Mouse (Mus musculus) spleen, adult 2 months (tissue): ENCODE data around the gene Sbk1. TPM values are rescaled to one million over a fixed set of nuclear protein-coding genes. Genes with fewer than 3 reads are reported as not detected.
"Not testable (repeated sequence)": the region's sequence is repeated elsewhere in the genome, so short reads cannot be mapped to it uniquely, and the experiment has no call there.

Source experiments
- DNase-seq, 2 experiments: peaks; one replicate each; pipeline versions ENCODE4 v3.0.0 to v3.0.0-alpha.2; 2012 to 2021; ENCODE audit warnings: low spot score in 2 of 2, low read depth in 1 of 2
- H3K27ac ChIP-seq: fragments of 200-500 bp; 2 replicates; pipeline ENCODE4 v1.5.1; 2012; ENCODE audit warnings: low read length, inconsistent platforms; ENCODE audit not compliant: insufficient read depth
- H3K27me3 ChIP-seq: fragments of 200-500 bp; 2 replicates; pipeline ENCODE4 v1.6.1; 2012; ENCODE audit warnings: mild to moderate bottlenecking, moderate library complexity, low read length, inconsistent platforms; ENCODE audit not compliant: control insufficient read depth, insufficient read depth
- H3K36me3 ChIP-seq: fragments of 200-500 bp; 2 replicates; pipeline ENCODE4 v1.6.1; 2012; ENCODE audit warnings: mild to moderate bottlenecking, low read length, inconsistent platforms; ENCODE audit not compliant: control insufficient read depth, insufficient read depth
- H3K4me1 ChIP-seq: fragments of 200-500 bp; 2 replicates; pipeline ENCODE4 v1.6.1; 2011; ENCODE audit warnings: inconsistent platforms; ENCODE audit not compliant: control insufficient read depth, insufficient read depth, insufficient read length
- H3K4me3 ChIP-seq: fragments of 200-500 bp; 2 replicates; pipeline ENCODE4 v1.5.1; 2011; ENCODE audit warnings: mild to moderate bottlenecking, inconsistent platforms; ENCODE audit not compliant: insufficient read depth, insufficient read length; ENCODE audit errors: extremely low read depth
- CTCF ChIP-seq: fragments of 200-500 bp; IDR thresholded peaks from 2 replicates; pipeline ENCODE4 v1.5.1; 2011; ENCODE audit warnings: mild to moderate bottlenecking, inconsistent platforms; ENCODE audit not compliant: insufficient read depth, insufficient read length, insufficient replicate concordance; ENCODE audit errors: extremely low read depth
- POLR2A ChIP-seq: fragments of 200-500 bp; IDR thresholded peaks from 2 replicates; pipeline ENCODE4 v1.6.1; 2011; ENCODE audit warnings: low read depth, low read length, inconsistent platforms
- WGBS: fragments of 180-500 bp; shearing (Covaris S2); methylation state at CpG from one replicate; pipeline ENCODE4 v1.1.7; 2018; 5-methylcytosine and 5-hydroxymethylcytosine counted together
- polyA plus RNA-seq: library from polyadenylated mRNA; depleted of rRNA; stranded (reverse); fragments of >200 nt; gene quantifications from 2 replicates; pipeline ENCODE4 v1.2.3, GENCODE M21; 2012

Sbk1 gene
- polyA plus RNA-seq, 1 experiment, result 73.4 TPM

DNA sequence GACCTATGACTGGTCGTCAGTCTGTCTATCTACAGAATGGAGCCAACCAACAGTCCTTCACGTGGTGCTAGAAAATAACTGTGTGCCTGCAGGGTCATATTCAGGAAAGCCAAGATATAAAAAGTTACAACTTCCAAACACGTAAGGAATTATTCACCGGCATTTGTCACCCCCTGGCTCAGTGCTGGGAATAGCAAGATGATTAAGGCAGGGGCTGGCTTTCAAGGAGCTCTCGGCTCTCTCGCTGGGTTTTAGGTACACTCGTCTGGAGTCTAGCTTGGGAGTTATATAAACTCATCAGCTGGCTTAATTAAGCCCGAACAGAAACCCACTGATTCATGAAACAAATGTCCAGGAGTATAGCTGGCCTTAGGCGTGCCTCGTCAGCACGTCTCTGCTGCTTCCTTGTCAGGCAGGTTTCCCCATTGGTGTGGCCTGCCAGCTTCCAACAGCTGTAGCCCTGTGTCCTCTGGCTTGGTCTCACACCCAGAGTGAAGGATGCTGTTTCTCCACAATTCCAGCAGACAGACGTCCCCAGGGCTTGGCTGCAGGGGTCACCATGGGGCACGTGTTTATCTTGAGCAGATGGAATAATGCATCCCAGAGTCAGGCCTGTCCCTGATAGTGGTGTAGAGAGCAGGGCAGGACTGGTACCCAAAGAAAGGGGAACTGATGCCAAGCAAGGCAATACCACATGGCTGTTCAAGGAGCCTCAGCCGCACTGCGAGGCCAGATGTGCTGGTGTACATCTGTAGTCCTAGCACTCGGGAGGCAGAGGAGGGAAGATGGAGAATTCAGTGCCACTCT, 9.7 kb downstream of the Sbk1 start:
- Histone ChIP-seq H3K4me3 (no peak overlapping the region), H3K27me3 (no peaks in the 10 kb centered on the region), H3K36me3 (peaks cover 8% of the 10 kb centered on the region; the same call in 1 of the 2 replicates), H3K27ac (peak overlapping the region; percentile 39), H3K4me1 (peaks cover 62% of the 10 kb centered on the region; the same call in 1 of the 2 replicates)
- 67% methylated on average over 16 of the region's 16 CpGs for WGBS
- no peak for DNase-seq
- TF ChIP-seq POLR2A (no peak), CTCF (no peak)

DNA sequence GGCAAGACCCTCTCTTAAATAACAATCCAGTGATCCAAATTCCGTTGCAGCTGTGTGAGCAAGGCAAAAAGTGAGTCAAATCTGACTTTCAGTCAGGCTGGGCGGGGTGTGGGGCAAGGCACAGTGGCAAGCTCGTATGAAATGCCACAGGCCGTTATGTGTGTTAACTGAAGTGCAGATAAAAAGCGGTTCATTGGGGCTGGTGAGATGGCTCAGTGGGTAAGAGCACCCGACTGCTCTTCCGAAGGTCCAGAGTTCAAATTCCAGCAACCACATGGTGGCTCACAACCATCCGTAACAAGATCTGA, 10.2 kb downstream of the Sbk1 start:
- H3K4me3 ChIP-seq, H3K27me3 ChIP-seq, H3K36me3 ChIP-seq, DNase-seq: not testable (repeated sequence)
- H3K27ac ChIP-seq, result peak overlapping the region; percentile 39
- H3K4me1 ChIP-seq, result peaks cover 67% of the 10 kb centered on the region; the same call in 1 of the 2 replicates
- 62% methylated on average over 8 of the region's 8 CpGs for WGBS

DNA sequence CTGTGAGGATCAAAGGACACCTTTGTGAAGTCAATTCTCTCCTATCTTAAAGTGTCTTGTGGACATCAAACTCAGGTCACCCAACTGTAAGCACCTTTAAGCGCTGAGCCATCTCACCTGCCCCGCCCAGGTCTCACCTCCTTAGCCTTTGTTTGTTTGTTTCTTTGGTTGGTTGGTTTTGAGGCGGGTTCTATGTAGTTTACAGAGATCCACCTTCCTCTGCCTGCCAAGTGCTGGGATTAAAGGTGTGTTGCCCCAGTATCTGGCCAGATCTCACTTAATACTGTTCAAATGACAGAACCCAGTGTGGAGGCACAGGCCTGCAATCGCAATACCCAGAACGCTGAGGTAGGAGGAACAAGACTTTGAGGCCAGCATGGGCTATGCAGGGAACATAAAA, 11.6 kb downstream of the Sbk1 start:
- TF ChIP-seq POLR2A (no peak), CTCF (no peak)
- H3K27me3 ChIP-seq, result no peaks in the 10 kb centered on the region
- WGBS, result 62% methylated on average over 5 of the region's 5 CpGs
- peaks cover 68% of the 10 kb centered on the region; the same call in 1 of the 2 replicates for H3K4me1 ChIP-seq
- H3K4me3 ChIP-seq, result no peak overlapping the region
- DNase-seq, result no peak
- H3K27ac ChIP-seq, result peak overlapping the region; percentile 94
- peaks cover 5% of the 10 kb centered on the region; the same call in 1 of the 2 replicates for H3K36me3 ChIP-seq

DNA sequence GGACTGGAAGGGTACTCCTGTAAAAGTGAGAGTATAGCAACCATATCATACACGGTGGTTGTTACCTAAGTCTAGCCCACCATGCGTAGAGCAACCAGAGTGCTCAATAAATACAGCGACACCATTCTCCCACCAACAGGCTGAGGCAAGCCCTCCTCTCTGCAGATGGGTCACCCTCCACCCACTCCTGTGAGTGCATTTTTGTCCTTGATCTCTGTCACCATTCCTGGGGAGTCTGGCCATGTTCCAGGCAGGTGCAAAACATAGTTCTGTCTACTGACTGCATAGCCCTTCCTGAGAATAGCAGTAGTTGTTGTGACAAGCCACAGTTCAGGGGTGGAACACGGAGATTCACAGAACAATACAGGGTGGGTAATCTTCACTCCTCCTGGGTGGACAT, 12.0 kb downstream of the Sbk1 start:
- 79% methylated on average over 4 of the region's 4 CpGs for WGBS
- peaks cover 4% of the 10 kb centered on the region; the same call in 1 of the 2 replicates for H3K36me3 ChIP-seq
- H3K4me1 ChIP-seq, result peaks cover 70% of the 10 kb centered on the region; the same call in 1 of the 2 replicates
- DNase-seq, result no peak
- TF ChIP-seq CTCF (no peak), POLR2A (no peak)
- no peak overlapping the region for H3K4me3 ChIP-seq
- H3K27me3 ChIP-seq, result no peaks in the 10 kb centered on the region
- peak overlapping the region; percentile 94 for H3K27ac ChIP-seq

DNA sequence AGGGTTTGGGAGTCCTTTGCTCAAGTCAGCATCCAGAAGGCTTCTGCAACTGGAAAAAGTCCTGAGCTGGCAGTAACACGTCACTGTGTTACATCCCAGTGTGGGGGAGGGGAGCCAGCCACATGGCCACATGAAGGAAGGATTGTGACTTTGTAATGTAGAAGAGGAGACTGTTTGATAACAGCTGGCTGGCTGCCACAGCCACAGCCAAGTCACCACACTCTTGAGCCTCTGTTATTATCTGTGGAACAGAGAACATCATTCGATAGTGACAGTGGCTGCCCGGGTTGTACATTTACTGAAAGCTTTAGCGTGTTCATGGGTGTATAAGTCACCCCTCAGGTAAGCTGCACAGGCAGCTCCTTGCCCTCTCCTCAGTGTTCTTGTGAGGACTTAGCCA, 12.4 kb downstream of the Sbk1 start:
- no peak for DNase-seq
- Histone ChIP-seq H3K4me1 (peaks cover 70% of the 10 kb centered on the region; the same call in 1 of the 2 replicates), H3K27ac (peak overlapping the region; percentile 94), H3K4me3 (peak overlapping the region; percentile 26; the same call in 1 of the 2 replicates), H3K27me3 (no peaks in the 10 kb centered on the region), H3K36me3 (peaks cover 2% of the 10 kb centered on the region; the same call in 1 of the 2 replicates)
- TF ChIP-seq CTCF (no peak), POLR2A (no peak)
- WGBS, result 24% methylated on average over 4 of the region's 4 CpGs

DNA sequence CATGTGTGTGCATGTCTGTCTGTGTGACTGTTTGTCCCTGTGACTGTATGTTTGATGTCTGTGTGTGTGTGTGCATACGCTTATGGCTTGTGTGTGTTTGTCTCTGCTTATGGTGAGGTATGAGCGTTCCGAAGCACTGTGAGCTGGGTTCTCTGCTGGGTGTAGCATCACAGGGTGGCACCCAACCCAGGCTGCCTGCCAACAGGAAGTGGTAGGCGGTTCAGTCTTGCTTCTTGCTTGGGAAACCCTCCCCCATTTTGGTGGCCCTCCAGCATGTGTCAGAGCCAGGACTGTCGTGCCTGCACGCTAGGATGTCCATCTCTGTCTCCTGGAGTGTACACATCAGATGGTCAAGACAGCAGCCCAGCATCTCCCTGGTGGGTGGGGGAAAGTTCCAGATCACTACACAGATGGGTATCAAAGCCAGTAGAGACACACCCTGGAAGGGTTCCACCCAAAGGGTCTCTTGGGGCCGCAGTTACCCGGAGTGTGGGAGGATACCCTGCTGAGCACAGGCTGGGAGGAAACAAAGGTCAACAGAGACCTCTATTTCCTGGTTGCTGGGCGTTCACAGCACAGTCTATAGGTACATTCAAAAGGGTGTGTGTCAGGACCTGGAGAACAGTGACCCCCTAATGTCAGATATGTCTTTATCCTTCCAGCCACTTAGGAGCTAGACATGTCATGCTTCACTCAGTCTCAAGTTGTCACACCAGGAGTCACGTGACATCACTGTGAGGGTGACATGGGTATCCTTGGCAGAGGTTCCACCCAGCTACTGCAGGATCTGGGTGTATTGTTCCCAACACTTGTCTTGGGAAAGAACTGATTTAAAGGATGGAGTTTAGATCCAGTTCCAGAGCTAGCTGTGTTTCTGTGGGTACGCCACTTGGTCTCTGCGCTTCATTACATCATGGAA, 13.1 kb downstream of the Sbk1 start:
- Histone ChIP-seq H3K27ac (peak overlapping the region; percentile 94), H3K36me3 (peaks cover 2% of the 10 kb centered on the region; the same call in 1 of the 2 replicates), H3K4me3 (peak overlapping the region; percentile 26; the same call in 1 of the 2 replicates), H3K27me3 (no peaks in the 10 kb centered on the region), H3K4me1 (peaks cover 68% of the 10 kb centered on the region; the same call in 1 of the 2 replicates)
- WGBS, result 21% methylated on average over 12 of the region's 12 CpGs
- DNase-seq, result peak; percentile 81 to 85
- TF ChIP-seq CTCF, result no peak
- TF ChIP-seq POLR2A, result peak; percentile 86
